ENCODE assay signal across 45 mouse cellular contexts in the genomic region with DNA sequence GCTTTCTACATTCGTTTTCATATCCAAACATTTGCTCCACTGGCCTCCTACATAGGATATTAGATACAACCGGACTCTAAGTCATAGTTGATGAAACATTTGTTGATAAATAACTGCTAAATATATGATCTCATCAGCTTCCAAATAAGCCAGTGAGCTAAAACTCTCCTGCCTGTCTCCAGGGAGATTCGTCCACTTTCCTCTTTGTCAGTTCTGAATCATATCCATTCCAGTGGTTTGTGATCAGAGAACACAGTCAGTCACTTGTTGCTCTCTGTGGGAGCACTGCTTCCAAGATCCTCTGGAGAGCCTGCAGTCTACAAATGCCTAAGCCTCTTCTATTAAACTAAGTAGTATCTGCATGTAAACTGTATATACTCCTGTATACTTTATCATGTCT. TPM values are rescaled to one million over a fixed set of nuclear protein-coding genes. Genes with fewer than 3 reads are reported as not detected.
"Had no signal": no experiment of that assay in that cellular context is flagged by ENCODE, and none has a peak within 500 bp of the region (broad histone marks: within the 10 kb centered on the region; RNA-seq: fewer than 3 reads in every experiment).

No protein-coding gene starts in this region.

- H3K4me1 ChIP-seq: heart, embryonic 12.5 days; heart, embryonic 13.5 days; heart, embryonic 15.5 days; hindbrain, embryonic 10.5 days; hindbrain, embryonic 12.5 days; hindbrain, embryonic 13.5 days; hindbrain, embryonic 15.5 days; intestine, embryonic 15.5 days; kidney, embryonic 15.5 days had no signal

- H3K27ac ChIP-seq: heart, embryonic 13.5 days; heart, embryonic 15.5 days; hindbrain, embryonic 10.5 days; hindbrain, embryonic 12.5 days; hindbrain, embryonic 13.5 days; hindbrain, embryonic 14.5 days; hindbrain, embryonic 15.5 days; hindbrain, postnatal 0 days; intestine, embryonic 15.5 days; kidney, embryonic 15.5 days; kidney, postnatal 0 days; layer of hippocampus, adult 2 months; left cerebral cortex, adult 2 months had no signal

- ATAC-seq: hindbrain, embryonic 16.5 days; hindbrain, postnatal 0 days; inflammation-experienced regulatory T-cells, adult 6 months; intestine, embryonic 15.5 days; intestine, postnatal 0 days had no signal

- H3K9ac ChIP-seq: heart, embryonic 12.5 days; heart, embryonic 13.5 days; heart, embryonic 15.5 days; hindbrain, embryonic 12.5 days; hindbrain, embryonic 13.5 days; hindbrain, embryonic 14.5 days; hindbrain, embryonic 15.5 days; intestine, embryonic 15.5 days; kidney, embryonic 15.5 days had no signal

- DNase-seq: heart, postnatal 10 days; heart, postnatal 14 days; heart, postnatal 36 days; heart, postnatal 4 days; kidney, adult 11 months; kidney, adult 18-20 months; kidney, adult 2 months; kidney, adult 8-10 months; kidney, adult 9 months; kidney, postnatal 10 days; kidney, postnatal 14 days; kidney, postnatal 25 days; kidney, postnatal 36 days; kidney, postnatal 4 days; layer of hippocampus, adult 9-11 months; layer of hippocampus, postnatal 36 days had no signal

- H3K4me2 ChIP-seq: heart, embryonic 11.5 days; heart, embryonic 12.5 days; heart, embryonic 13.5 days; heart, embryonic 15.5 days; hindbrain, embryonic 12.5 days; hindbrain, embryonic 13.5 days; hindbrain, embryonic 14.5 days; hindbrain, embryonic 15.5 days; intestine, embryonic 15.5 days; kidney, embryonic 15.5 days had no signal

- H3K9me3 ChIP-seq: heart, embryonic 12.5 days; heart, embryonic 13.5 days; heart, embryonic 15.5 days; hindbrain, embryonic 10.5 days; hindbrain, embryonic 12.5 days; hindbrain, embryonic 13.5 days; hindbrain, embryonic 15.5 days; intestine, embryonic 15.5 days; kidney, embryonic 15.5 days had no signal

- H3K27me3 ChIP-seq: heart, embryonic 12.5 days; heart, embryonic 13.5 days; heart, embryonic 15.5 days; hindbrain, embryonic 12.5 days; hindbrain, embryonic 13.5 days; hindbrain, embryonic 15.5 days; intestine, embryonic 15.5 days; kidney, embryonic 15.5 days had no signal

- H3K4me3 ChIP-seq: heart, embryonic 12.5 days; heart, embryonic 13.5 days; heart, embryonic 15.5 days; hindbrain, embryonic 10.5 days; hindbrain, embryonic 12.5 days; hindbrain, embryonic 13.5 days; hindbrain, embryonic 15.5 days; intestine, embryonic 15.5 days; kidney, embryonic 15.5 days; layer of hippocampus, adult 2 months; left cerebral cortex, adult 2 months had no signal

RNA-seq across cellular contexts. Expression of gene Cyp2c23, which starts 31.2 kb away (rescaled TPM):
- total RNA-seq: heart, postnatal 25 days; heart, postnatal 4 days; hematopoietic stem cell, adult 5-6 weeks; hindbrain, postnatal 0 days; layer of hippocampus, adult 18-20 months; layer of hippocampus, adult 2 months; layer of hippocampus, adult 8-10 months; layer of hippocampus, postnatal 10 days; layer of hippocampus, postnatal 25 days; layer of hippocampus, postnatal 36 days had no signal
- polyA plus RNA-seq: heart, embryonic 14.5 days; heart, embryonic 15.5 days; heart, embryonic 16.5 days; heart, postnatal 0 days; hindbrain, embryonic 10.5 days; hindbrain, embryonic 11.5 days; hindbrain, embryonic 12.5 days; hindbrain, embryonic 13.5 days; hindbrain, embryonic 14.5 days; hindbrain, embryonic 15.5 days; hindbrain, embryonic 16.5 days; hindbrain, postnatal 0 days; inflammation-experienced regulatory T-cells, adult 6 months; intestine, embryonic 14.5 days had no signal
